In the genomic region with DNA sequence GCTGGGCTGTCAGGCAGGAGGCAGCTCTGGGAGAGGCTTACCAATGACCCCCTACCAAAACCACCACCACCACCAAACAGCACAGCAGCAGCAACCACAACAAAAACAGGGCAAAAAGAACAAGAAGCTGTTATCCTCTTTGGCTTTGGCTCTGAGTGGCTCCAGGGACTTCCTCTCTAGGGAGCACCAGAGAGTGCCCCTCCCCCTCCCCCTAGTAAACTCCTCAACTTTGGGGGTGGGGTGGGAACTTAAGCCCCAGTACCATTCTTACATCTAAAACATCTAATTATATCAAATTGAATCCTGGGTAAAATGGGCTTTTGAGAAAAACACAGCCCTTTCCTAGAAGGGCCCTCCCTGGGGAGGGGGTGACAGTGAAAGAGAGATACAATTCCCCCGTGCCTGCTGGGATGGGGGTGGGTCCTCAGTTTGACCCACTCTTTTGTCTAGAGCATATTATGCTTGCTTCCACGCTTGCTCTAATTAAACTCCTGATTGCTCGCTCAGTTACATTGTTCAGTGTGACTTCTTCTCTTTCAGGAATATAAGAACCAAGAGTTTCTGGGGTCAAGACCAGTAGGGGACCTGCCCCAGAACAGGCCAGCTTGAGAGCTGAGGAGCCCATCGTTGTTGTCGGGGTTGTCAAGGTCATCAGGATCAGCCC, we compare ENCODE assay signal across 23 mouse cellular contexts.
DNase-seq lines count a peak whose midpoint lies in the region; ATAC-seq and TF ChIP-seq lines count a peak whose summit lies in the region.
"Had no signal": no experiment of that assay in that cellular context is flagged by ENCODE, and none has a peak within 500 bp of the region (broad histone marks: within the 10 kb centered on the region; RNA-seq: fewer than 3 reads in every experiment).

No protein-coding gene starts in this region.

- no peaks in the 10 kb centered on the region for H3K27me3 ChIP-seq in hindbrain, embryonic 11.5 days (ENCODE audit: control insufficient read depth, insufficient read depth, low read length)
- H3K27me3 ChIP-seq in hindbrain, embryonic 16.5 days (replicated peaks; ENCODE audit: control insufficient read depth, insufficient read depth, low read length): no peaks in the 10 kb centered on the region
- H3K27me3 ChIP-seq in embryonic facial prominence, embryonic 15.5 days: no peaks in the 10 kb centered on the region
- H3K27me3 ChIP-seq: embryonic facial prominence, embryonic 13.5 days; heart, embryonic 13.5 days; intestine, embryonic 15.5 days; neural tube, embryonic 13.5 days; stomach, embryonic 15.5 days had no signal

- H3K36me3 ChIP-seq in hindbrain, embryonic 11.5 days (ENCODE audit: control insufficient read depth, insufficient read depth, low read length): no peaks in the 10 kb centered on the region
- no peaks in the 10 kb centered on the region for H3K36me3 ChIP-seq in hindbrain, embryonic 16.5 days (ENCODE audit: control insufficient read depth, insufficient read depth, low read length)
- no peaks in the 10 kb centered on the region for H3K36me3 ChIP-seq in embryonic facial prominence, embryonic 15.5 days
- H3K36me3 ChIP-seq: embryonic facial prominence, embryonic 13.5 days; heart, embryonic 13.5 days; intestine, embryonic 15.5 days; midbrain, embryonic 12.5 days; neural tube, embryonic 13.5 days; stomach, embryonic 15.5 days had no signal

- no peak for TF ChIP-seq CTCF in brain, embryonic 14.5 days (IDR thresholded peaks at IDR 0.05; ENCODE audit: borderline replicate concordance, extremely low read depth, insufficient read depth, insufficient read length)

- H3K27ac ChIP-seq in hindbrain, embryonic 11.5 days (ENCODE audit: low read depth, low read length): no peak overlapping the region
- H3K27ac ChIP-seq in hindbrain, embryonic 16.5 days (ENCODE audit: low read depth, low read length): no peak overlapping the region
- no peak overlapping the region for H3K27ac ChIP-seq in embryonic facial prominence, embryonic 15.5 days (replicated peaks)
- H3K27ac ChIP-seq: embryonic facial prominence, embryonic 13.5 days; heart, adult 2 months; heart, embryonic 13.5 days; hindbrain, embryonic 14.5 days; intestine, embryonic 15.5 days; midbrain, embryonic 12.5 days; neural tube, embryonic 13.5 days; stomach, embryonic 15.5 days had no signal

- peaks cover 13% of the 10 kb centered on the region; the same call in 1 of the 2 replicates for H3K4me1 ChIP-seq in hindbrain, embryonic 11.5 days (replicated peaks; ENCODE audit: control insufficient read depth, insufficient read depth, low read length)
- no peaks in the 10 kb centered on the region for H3K4me1 ChIP-seq in hindbrain, embryonic 16.5 days (ENCODE audit: control insufficient read depth, insufficient read depth, low read depth, low read length)
- no peaks in the 10 kb centered on the region for H3K4me1 ChIP-seq in embryonic facial prominence, embryonic 15.5 days

- intact Hi-C loops in heart, postnatal 14 days (cut with DNase I): no loop called here

- TF ChIP-seq POLR2A in brain, embryonic 14.5 days (IDR thresholded peaks at IDR 0.05; ENCODE audit: borderline replicate concordance, extremely low read depth, insufficient read depth, insufficient read length, poor library complexity, severe bottlenecking): no peak

- no peaks in the 10 kb centered on the region for H3K9me3 ChIP-seq in hindbrain, embryonic 11.5 days (ENCODE audit: control insufficient read depth, low read length)
- H3K9me3 ChIP-seq in hindbrain, embryonic 16.5 days (ENCODE audit: control insufficient read depth, low read length): no peaks in the 10 kb centered on the region
- H3K9me3 ChIP-seq in embryonic facial prominence, embryonic 15.5 days (replicated peaks): no peaks in the 10 kb centered on the region
- H3K9me3 ChIP-seq: embryonic facial prominence, embryonic 13.5 days; heart, embryonic 13.5 days; intestine, embryonic 15.5 days; midbrain, embryonic 12.5 days; neural tube, embryonic 13.5 days; stomach, embryonic 15.5 days had no signal

- no peak overlapping the region for H3K4me2 ChIP-seq in hindbrain, embryonic 11.5 days (replicated peaks; ENCODE audit: low read depth, low read length)
- H3K4me2 ChIP-seq in hindbrain, embryonic 16.5 days (ENCODE audit: low read length): no peak overlapping the region
- H3K4me2 ChIP-seq in embryonic facial prominence, embryonic 15.5 days (replicated peaks): no peak overlapping the region
- H3K4me2 ChIP-seq: embryonic facial prominence, embryonic 13.5 days; heart, embryonic 13.5 days; hindbrain, embryonic 14.5 days; intestine, embryonic 15.5 days; midbrain, embryonic 12.5 days; neural tube, embryonic 13.5 days; stomach, embryonic 15.5 days had no signal

- H3K4me3 ChIP-seq in hindbrain, embryonic 11.5 days (ENCODE audit: low read depth, low read length): no peak overlapping the region
- no peak overlapping the region for H3K4me3 ChIP-seq in hindbrain, embryonic 16.5 days (ENCODE audit: low read length)
- H3K4me3 ChIP-seq in embryonic facial prominence, embryonic 15.5 days (replicated peaks): no peak overlapping the region
- H3K4me3 ChIP-seq: embryonic facial prominence, embryonic 13.5 days; heart, adult 2 months; heart, embryonic 13.5 days; intestine, embryonic 15.5 days; midbrain, embryonic 12.5 days; myocyte; neural tube, embryonic 13.5 days; stomach, embryonic 15.5 days had no signal

- H3K9ac ChIP-seq in hindbrain, embryonic 11.5 days (ENCODE audit: low read depth, low read length): no peak overlapping the region
- no peak overlapping the region for H3K9ac ChIP-seq in hindbrain, embryonic 16.5 days (ENCODE audit: low read depth, low read length)
- no peak overlapping the region for H3K9ac ChIP-seq in embryonic facial prominence, embryonic 15.5 days
- H3K9ac ChIP-seq: embryonic facial prominence, embryonic 13.5 days; heart, embryonic 13.5 days; hindbrain, embryonic 14.5 days; intestine, embryonic 15.5 days; midbrain, embryonic 12.5 days; neural tube, embryonic 13.5 days; stomach, embryonic 15.5 days had no signal

- peak; percentile 43 for DNase-seq in embryo, embryonic 10.5 days (ENCODE audit: low spot score)
- no peak for DNase-seq in embryo, embryonic 10 days (ENCODE audit: low spot score)
- DNase-seq in hindbrain, embryonic 11.5 days (ENCODE audit: low spot score): peak; percentile 8
- peak; percentile 54 for DNase-seq in brain, embryonic 14.5 days (ENCODE audit: low read depth)
- no peak for DNase-seq in kidney, adult 8-10 months
- no peak for DNase-seq in heart, postnatal 14 days
- DNase-seq: adrenal gland, adult 8-10 months; cerebellum, adult 2 months; cerebellum, postnatal 36 days; gastrocnemius, postnatal 25 days; heart, adult 2 months; kidney, adult 9 months had no signal

- ATAC-seq in hindbrain, embryonic 11.5 days (ENCODE audit: low FRiP score): no peak; the same call in 1 of the 2 replicates
- ATAC-seq in hindbrain, embryonic 16.5 days: no peak
- ATAC-seq in embryonic facial prominence, embryonic 15.5 days (ENCODE audit: insufficient number of reproducible peaks, low FRiP score, low TSS enrichment, low read depth): 0 out of 2 replicates have a peak, but pooled peaks have one; percentile 7
- ATAC-seq: activated CD4-positive, CD25-positive, alpha-beta regulatory T cell, adult 4 months; intestine, embryonic 15.5 days had no signal

- 11% methylated on average over 5 of the region's 5 CpGs for WGBS in hindbrain, embryonic 11.5 days
- 17% methylated on average over 5 of the region's 5 CpGs for WGBS in hindbrain, embryonic 16.5 days
- 24% methylated on average over 5 of the region's 5 CpGs for WGBS in embryonic facial prominence, embryonic 15.5 days

Comparison
In these comparisons a context has a peak if more than half of its experiments do, and no peak if none do; other contexts are left out.
1. DNase-seq: peak in embryo, embryonic 10.5 days (single experiment), hindbrain, embryonic 11.5 days (single experiment) and brain, embryonic 14.5 days (single experiment); none in embryo, embryonic 10 days (single experiment), kidney, adult 8-10 months (0 of 2) and heart, postnatal 14 days (0 of 2).